Mouse (Mus musculus): ENCODE data around the gene Ndufb6. TPM values are rescaled to one million over a fixed set of nuclear protein-coding genes. Genes with fewer than 3 reads are reported as not detected.

Ndufb6 gene
- polyA plus RNA-seq, 1 experiment from 2014 or later: 542 TPM

- Histone ChIP-seq H3K4me3 (replicated peaks; ENCODE audit: low read depth, low read length) (no peak overlapping the region), H3K27me3 (ENCODE audit: insufficient read depth, low read length) (no peaks in the 10 kb centered on the region), H3K36me3 (ENCODE audit: insufficient read depth, low read length) (peaks cover 18% of the 10 kb centered on the region; the same call in 1 of the 2 replicates), H3K9ac (ENCODE audit: low read depth, low read length) (no peak overlapping the region), H3K27ac (no peak overlapping the region), H3K4me2 (ENCODE audit: low read length) (no peak overlapping the region), H3K4me1 (replicated peaks; ENCODE audit: insufficient read depth, low read length) (no peaks in the 10 kb centered on the region), H3K9me3 (replicated peaks; ENCODE audit: low read length) (no peaks in the 10 kb centered on the region)
- ATAC-seq (replicated peaks; ENCODE audit: low FRiP score, low read depth): no peak
- no peak for TF ChIP-seq CTCF (IDR thresholded peaks at IDR 0.05; ENCODE audit: low read depth)
- WGBS: 55% methylated on average over 21 of the region's 21 CpGs
- DNase-seq (ENCODE audit: low spot score): no peak
These were observed 57.2 kb downstream of the Ndufb6 start for GRCm38 (mm10) chr4:40221876-40222585.

- H3K4me1 ChIP-seq (replicated peaks; ENCODE audit: insufficient read depth, low read length): no peaks in the 10 kb centered on the region
- TF ChIP-seq CTCF (IDR thresholded peaks at IDR 0.05; ENCODE audit: low read depth): no peak
- no peak overlapping the region for H3K4me3 ChIP-seq (replicated peaks; ENCODE audit: low read depth, low read length)
- no peak for DNase-seq (ENCODE audit: low spot score)
- 0 out of 2 replicates have a peak, but pooled peaks have one; percentile 47 for ATAC-seq (replicated peaks; ENCODE audit: low FRiP score, low read depth)
- no peaks in the 10 kb centered on the region for H3K9me3 ChIP-seq (replicated peaks; ENCODE audit: low read length)
- H3K9ac ChIP-seq (ENCODE audit: low read depth, low read length): no peak overlapping the region
- WGBS: 37% methylated on average over 14 of the region's 14 CpGs
- no peak overlapping the region for H3K27ac ChIP-seq
- H3K27me3 ChIP-seq (ENCODE audit: insufficient read depth, low read length): no peaks in the 10 kb centered on the region
- no peak overlapping the region for H3K4me2 ChIP-seq (ENCODE audit: low read length)
- H3K36me3 ChIP-seq (ENCODE audit: insufficient read depth, low read length): peaks cover 19% of the 10 kb centered on the region; the same call in 1 of the 2 replicates
These were observed 58.0 kb downstream of the Ndufb6 start for GRCm38 (mm10) chr4:40221004-40221760.

Other genes starting within 250 kb of the Ndufb6 start
- gene Aco1, start 136.3 kb downstream of the Ndufb6 start, polyA plus RNA-seq (2015; fragmentation: Nextera tagmentation; extraction: Ambion mirVana): 82.3 and 87.8 TPM in 2 replicates
- gene Ddx58, start 39.6 kb downstream of the Ndufb6 start, polyA plus RNA-seq (2015; fragmentation: Nextera tagmentation; extraction: Ambion mirVana): 11.9 and 14.0 TPM in 2 replicates
- 54.9 and 62.9 TPM in 2 replicates for gene Smim27, start 9.8 kb downstream of the Ndufb6 start, polyA plus RNA-seq (2015; fragmentation: Nextera tagmentation; extraction: Ambion mirVana)
- gene Topors, start 9.6 kb downstream of the Ndufb6 start, polyA plus RNA-seq (2015; fragmentation: Nextera tagmentation; extraction: Ambion mirVana): 30.8 and 35.5 TPM in 2 replicates
- 0.13 and 0.14 TPM in 2 replicates for gene Tmem215, start 192.8 kb upstream of the Ndufb6 start, polyA plus RNA-seq (2015; fragmentation: Nextera tagmentation; extraction: Ambion mirVana)

Measured in kidney, postnatal 0 days (tissue).